Mouse (Mus musculus) layer of hippocampus, adult 18-20 months (tissue): ENCODE results near the gene Gm7029. TPM values are rescaled to one million over a fixed set of nuclear protein-coding genes. Genes with fewer than 3 reads are reported as not detected.

Experiments
- DNase-seq, 2 experiments: peaks; one replicate each; pipeline ENCODE4 v3.0.0; 2022; ENCODE audit warnings: low spot score in 2 of 2
- microRNA-seq, 2 experiments: library from miRNA; unstranded; fragments of <30 nt; microRNA quantifications; one replicate each; pipeline ENCODE4 v1.2.0; 2021
- total RNA-seq, 2 experiments: library from RNA; stranded (reverse); gene quantifications; 2 replicates each; pipeline ENCODE4 v1.2.3; 2021

Gm7029 gene
- total RNA-seq, 2 experiments from 2014 or later: not detected

- no peak for DNase-seq
These were observed 38.3 kb downstream of the Gm7029 start for GRCm38 (mm10) chr17:33911813-33912414.

- no peak for DNase-seq
These were observed 39.6 kb downstream of the Gm7029 start for GRCm38 (mm10) chr17:33913264-33913663.

- no peak for DNase-seq
These were observed 40.3 kb downstream of the Gm7029 start for GRCm38 (mm10) chr17:33913905-33914304.

- no peak for DNase-seq
These were observed 41.3 kb downstream of the Gm7029 start for GRCm38 (mm10) chr17:33914969-33915391.

- DNase-seq: peak; percentile 96 to 98
These were observed 42.1 kb downstream of the Gm7029 start, which contains the start of the genes Tapbp and Zbtb22 for GRCm38 (mm10) chr17:33915671-33916250. Gene Tapbp (plus strand): TSS chr17:33915899. Gene Zbtb22 (plus strand): TSS chr17:33915904.

- DNase-seq: no peak
These were observed 42.7 kb downstream of the Gm7029 start for GRCm38 (mm10) chr17:33916294-33916693.

GRCm38 (mm10) chr17:33916847-33917655, 43.4 kb downstream of the Gm7029 start:
- no peak for DNase-seq

- no peak for DNase-seq
These were observed 44.1 kb downstream of the Gm7029 start for GRCm38 (mm10) chr17:33917656-33918292.

- no peak for DNase-seq
These were observed 44.9 kb downstream of the Gm7029 start for GRCm38 (mm10) chr17:33918293-33919203.

GRCm38 (mm10) chr17:33919351-33920281, 46.0 kb downstream of the Gm7029 start:
- DNase-seq: peak in 1 of 2 experiments; percentile 54

- DNase-seq: peak in 1 of 2 experiments; percentile 88
These were observed 46.9 kb downstream of the Gm7029 start for GRCm38 (mm10) chr17:33920282-33921097.

- no peak for DNase-seq
These were observed 47.7 kb downstream of the Gm7029 start for GRCm38 (mm10) chr17:33921361-33921760.

Small RNAs within 50 kb of the gene (microRNA-seq; reads per million reads assigned to microRNA genes)
- gene Gm27740: 0 reads per million in 2 experiments

Other genes with a start within 250 kb of the Gm7029 start
- gene Zfp414, start 244.7 kb upstream of the Gm7029 start, total RNA-seq: 10 to 100 TPM; 43.8 to 47.2 TPM
- gene Pram1, start 235.8 kb upstream of the Gm7029 start, total RNA-seq: under 1 TPM in 1 of 2 experiments, not detected in 1; 0.30 TPM
- 100 to 1,000 TPM; 136 to 150 TPM for gene Hnrnpm, start 187.0 kb upstream of the Gm7029 start, total RNA-seq
- gene March2, start 155.2 kb upstream of the Gm7029 start, total RNA-seq: 10 to 100 TPM; 86.2 to 87.1 TPM
- gene Rab11b, start 113.3 kb upstream of the Gm7029 start, total RNA-seq: 100 to 1,000 TPM; 341 to 345 TPM
- 1 to 10 TPM; 2.6 to 3.5 TPM for gene Angptl4, start 92.0 kb upstream of the Gm7029 start, total RNA-seq
- gene Kank3, start 63.3 kb upstream of the Gm7029 start, total RNA-seq: 10 to 100 TPM; 27.6 to 28.8 TPM
- 100 to 1,000 TPM; 756 to 834 TPM for gene Rps28, start 49.3 kb upstream of the Gm7029 start, total RNA-seq
- gene Ndufa7, start 49.3 kb upstream of the Gm7029 start, total RNA-seq: 100 to 1,000 TPM; 199 to 208 TPM
- 10 to 100 TPM; 20.4 to 23.3 TPM for gene Cd320, start 30.7 kb upstream of the Gm7029 start, total RNA-seq
- 1 to 10 TPM; 1.8 to 2.6 TPM for gene Kifc1, start 16.8 kb downstream of the Gm7029 start, total RNA-seq
- under 1 TPM in 1 of 2 experiments, not detected in 1; 0.42 TPM for gene Platr17, start 31.3 kb downstream of the Gm7029 start, total RNA-seq
- gene Daxx, start 35.6 kb downstream of the Gm7029 start, total RNA-seq: 10 to 100 TPM; 29.6 to 32.9 TPM
- 10 to 100 TPM; 38.3 to 38.5 TPM for gene Tapbp, start 42.1 kb downstream of the Gm7029 start, total RNA-seq
- 10 to 100 TPM; 34.3 to 34.4 TPM for gene Zbtb22, start 42.1 kb downstream of the Gm7029 start, total RNA-seq
- gene Rgl2, start 55.7 kb downstream of the Gm7029 start, total RNA-seq: 10 to 100 TPM; 61.9 to 63.0 TPM
- gene Pfdn6, start 66.5 kb downstream of the Gm7029 start, total RNA-seq: 10 to 100 TPM; 94.9 to 95.8 TPM
- 10 to 100 TPM; 13.2 to 15.5 TPM for gene Wdr46, start 66.8 kb downstream of the Gm7029 start, total RNA-seq
- 1 to 10 TPM; 5.1 to 5.2 TPM for gene B3galt4, start 77.7 kb downstream of the Gm7029 start, total RNA-seq
- gene Vps52, start 82.0 kb downstream of the Gm7029 start, total RNA-seq: 10 to 100 TPM; 76.1 to 79.8 TPM
- gene Rps18, start 82.2 kb downstream of the Gm7029 start, total RNA-seq: 100 to 1,000 TPM; 319 to 336 TPM
- gene H2-K1, start 126.5 kb downstream of the Gm7029 start, total RNA-seq: 10 to 100 TPM; 25.5 to 26.9 TPM
- 10 to 100 TPM; 39.0 to 40.8 TPM for gene Ring1, start 150.8 kb downstream of the Gm7029 start, total RNA-seq
- gene H2-Ke6, start 154.2 kb downstream of the Gm7029 start, total RNA-seq: 10 to 100 TPM; 59.7 to 63.9 TPM
- gene Slc39a7, start 157.8 kb downstream of the Gm7029 start, total RNA-seq: 100 to 1,000 TPM in 1 of 2 experiments, 10 to 100 TPM in 1; 90.7 to 105 TPM
- 10 to 100 TPM; 77.1 to 85.8 TPM for gene Rxrb, start 158.0 kb downstream of the Gm7029 start, total RNA-seq
- 10 to 100 TPM; 22.5 to 23.4 TPM for gene Col11a2, start 165.6 kb downstream of the Gm7029 start, total RNA-seq
- gene H2-Oa, start 218.5 kb downstream of the Gm7029 start, total RNA-seq: not detected
- 10 to 100 TPM; 27.4 to 32.5 TPM for gene H2-DMa, start 245.7 kb downstream of the Gm7029 start, total RNA-seq
- gene Brd2, start 248.8 kb downstream of the Gm7029 start, total RNA-seq: 100 to 1,000 TPM; 184 to 185 TPM